Mouse (Mus musculus) urinary bladder, postnatal 25 days (tissue): ENCODE results near the gene Bri3.

Source experiments
- DNase-seq: peaks from one replicate; pipeline ENCODE4 v3.0.0; 2022; ENCODE audit warnings: low spot score

Bri3 gene

GRCm38 (mm10) chr5:144234222-144234621, 10.0 kb upstream of the Bri3 start:
- no peak for DNase-seq

GRCm38 (mm10) chr5:144234714-144235113, 9.5 kb upstream of the Bri3 start:
- no peak for DNase-seq

- no peak for DNase-seq
These were observed 5.3 kb upstream of the Bri3 start for GRCm38 (mm10) chr5:144238969-144239368.

GRCm38 (mm10) chr5:144245592-144245991, 1.4 kb downstream of the Bri3 start:
- DNase-seq = no peak

- no peak for DNase-seq
These were observed 2.4 kb downstream of the Bri3 start for GRCm38 (mm10) chr5:144246669-144247068.

- DNase-seq = no peak
These were observed 3.1 kb downstream of the Bri3 start for GRCm38 (mm10) chr5:144247307-144247706.

GRCm38 (mm10) chr5:144247906-144248585, 3.8 kb downstream of the Bri3 start:
- DNase-seq = no peak

GRCm38 (mm10) chr5:144249871-144250270, 5.6 kb downstream of the Bri3 start:
- DNase-seq = no peak

- DNase-seq = no peak
These were observed 7.8 kb downstream of the Bri3 start for GRCm38 (mm10) chr5:144251876-144252577.

- DNase-seq = no peak
These were observed 9.0 kb downstream of the Bri3 start for GRCm38 (mm10) chr5:144253212-144253611.

- peak; percentile 60 for DNase-seq
These were observed 10.0 kb downstream of the Bri3 start for GRCm38 (mm10) chr5:144254122-144254810.

- peak; percentile 77 for DNase-seq
These were observed 10.8 kb downstream of the Bri3 start for GRCm38 (mm10) chr5:144254811-144255631.

- DNase-seq = peak; percentile 44
These were observed 11.6 kb downstream of the Bri3 start for GRCm38 (mm10) chr5:144255632-144256540.

GRCm38 (mm10) chr5:144256541-144256870, 12.3 kb downstream of the Bri3 start:
- no peak for DNase-seq

GRCm38 (mm10) chr5:144256888-144257287, 12.7 kb downstream of the Bri3 start:
- no peak for DNase-seq

GRCm38 (mm10) chr5:144257451-144258110, 13.3 kb downstream of the Bri3 start:
- DNase-seq = no peak

GRCm38 (mm10) chr5:144258131-144258611, 13.9 kb downstream of the Bri3 start:
- no peak for DNase-seq

- no peak for DNase-seq
These were observed 14.4 kb downstream of the Bri3 start for GRCm38 (mm10) chr5:144258687-144259086.

GRCm38 (mm10) chr5:144259228-144259627, 15.0 kb downstream of the Bri3 start:
- no peak for DNase-seq

- DNase-seq = no peak
These were observed 16.2 kb downstream of the Bri3 start for GRCm38 (mm10) chr5:144260464-144260863.

- DNase-seq = no peak
These were observed 17.1 kb downstream of the Bri3 start for GRCm38 (mm10) chr5:144261309-144261708.
